Mouse (Mus musculus): ENCODE data around the gene Spsb3.

GRCm38 (mm10) chr17:24936259-24937237 is 50.1 kb downstream of the Spsb3 start, which contains the start of gene Mapk8ip3:
- no peak for TF ChIP-seq GATA1 (IDR thresholded peaks at IDR 0.05; ENCODE audit: low read length)
- no peak for TF ChIP-seq TAL1 (IDR thresholded peaks at IDR 0.05; ENCODE audit: low read length)
